Mouse (Mus musculus): ENCODE data around the gene Tmem156.

The Tmem156 gene

DNA sequence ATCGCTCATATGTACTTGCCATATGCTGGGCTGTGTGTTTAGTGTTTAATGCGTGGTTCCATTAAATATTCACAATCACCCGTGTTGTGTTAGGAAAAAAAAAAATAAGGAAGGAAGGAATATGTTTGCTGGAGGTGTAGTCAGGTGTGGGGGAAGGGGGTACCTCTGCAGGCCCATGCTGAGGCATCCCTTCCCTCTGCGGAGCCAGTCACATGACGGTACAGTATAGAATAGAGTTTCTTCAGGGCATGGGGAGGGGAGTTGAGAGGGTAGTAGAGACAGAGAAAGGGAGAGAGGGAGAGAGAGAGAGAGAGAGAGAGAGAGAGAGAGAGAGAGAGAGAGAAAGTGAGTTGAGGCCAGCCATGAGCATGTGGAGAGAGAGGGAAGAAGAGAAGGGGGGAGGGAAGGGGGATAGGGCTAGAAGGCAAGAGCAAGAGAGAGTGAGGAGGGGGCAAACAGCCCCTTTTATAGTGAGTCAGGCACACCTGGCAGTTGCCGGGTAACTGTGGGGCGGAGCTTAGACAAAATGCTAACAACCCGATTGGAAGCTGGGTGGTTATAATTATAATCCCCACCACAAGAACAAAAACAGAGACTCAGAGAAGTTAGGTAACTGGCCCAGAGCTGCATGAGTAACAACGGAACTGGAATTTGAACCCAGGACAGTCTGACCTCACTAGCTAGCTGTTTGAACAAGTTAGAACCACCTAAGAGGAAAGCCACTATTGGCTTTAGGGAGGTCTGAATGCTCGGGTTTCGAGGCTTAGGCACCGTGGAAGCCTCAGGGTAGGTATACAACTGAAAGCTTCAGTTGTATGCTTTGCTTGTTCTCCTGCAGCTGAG, 45.3 kb downstream of the Tmem156 start:
- DNase-seq: no peak

- DNase-seq: peak; percentile 69
Observed at GRCm38 (mm10) chr5:65045642-65046370, 46.1 kb downstream of the Tmem156 start.

GRCm38 (mm10) chr5:65043407-65043895, 48.5 kb downstream of the Tmem156 start:
- DNase-seq: no peak

DNA sequence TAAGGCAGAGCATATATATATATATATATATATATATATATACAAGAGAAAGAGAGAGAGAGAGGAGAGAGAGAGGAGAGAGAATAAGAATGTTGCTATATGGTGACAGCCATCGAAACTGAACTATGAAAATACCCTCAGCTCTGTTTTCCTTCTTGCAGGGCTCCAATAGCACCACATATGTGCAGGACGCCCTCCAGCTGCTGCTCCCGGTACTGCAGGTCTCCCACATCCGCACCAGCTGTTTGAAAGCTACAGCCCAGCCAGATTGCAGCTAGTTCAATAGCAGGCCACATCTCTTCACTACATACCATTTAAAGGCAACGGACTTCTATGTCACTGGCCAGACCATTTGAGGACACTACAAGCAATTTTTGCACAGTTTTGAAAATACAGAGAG, 51.5 kb downstream of the Tmem156 start:
- no peak for DNase-seq

- no peak for DNase-seq
Observed at GRCm38 (mm10) chr5:65038811-65039571, 52.9 kb downstream of the Tmem156 start.

- no peak for DNase-seq
Observed at GRCm38 (mm10) chr5:65038305-65038704, 53.6 kb downstream of the Tmem156 start.

GRCm38 (mm10) chr5:65036597-65036996, 55.3 kb downstream of the Tmem156 start:
- no peak for DNase-seq

DNA sequence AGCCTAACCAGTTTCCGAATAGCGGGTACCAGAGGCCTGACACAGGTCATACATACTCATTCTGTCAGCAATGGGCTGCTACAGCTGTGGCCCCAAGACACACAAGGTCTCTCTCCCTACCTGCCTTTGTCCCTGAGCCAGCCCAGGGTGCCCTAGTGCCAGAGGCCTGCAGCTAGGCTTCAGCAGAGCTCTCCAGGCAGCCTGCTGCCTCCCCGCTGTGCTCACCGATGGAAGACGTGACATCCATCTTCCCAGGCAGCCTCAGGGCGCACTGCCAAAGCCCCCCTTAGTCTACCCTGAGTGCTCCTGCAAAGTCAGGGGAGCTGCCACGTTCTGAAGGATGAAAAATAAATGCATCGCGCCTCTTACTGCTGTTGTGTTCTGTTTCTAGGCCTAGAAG, 63.9 kb downstream of the Tmem156 start:
- no peak for DNase-seq

DNA sequence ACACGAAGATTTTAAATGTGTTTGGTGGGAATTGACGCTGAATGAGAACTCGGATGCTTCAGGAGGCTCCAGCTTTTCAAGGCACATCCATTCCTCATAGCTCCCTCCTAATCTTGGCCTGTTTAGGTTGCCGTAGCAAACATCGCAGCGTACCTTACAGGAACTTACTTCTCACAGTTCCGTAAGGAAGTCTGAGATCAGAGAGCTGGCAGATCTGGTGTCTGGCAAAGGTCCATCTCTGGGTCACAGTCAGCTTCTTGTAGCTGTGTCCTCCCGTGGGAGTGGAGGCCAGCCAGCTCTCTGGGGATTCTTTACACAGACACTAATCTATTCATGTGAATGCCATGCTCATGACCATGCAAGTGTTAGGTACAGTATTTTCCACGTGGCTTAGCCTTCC, 65.2 kb downstream of the Tmem156 start:
- DNase-seq: no peak

GRCm38 (mm10) chr5:65025916-65026315, 66.0 kb downstream of the Tmem156 start:
- DNase-seq: no peak

- DNase-seq: no peak
Observed at GRCm38 (mm10) chr5:65024641-65025040, 67.3 kb downstream of the Tmem156 start.

- no peak for DNase-seq
Observed at GRCm38 (mm10) chr5:65022006-65022405, 69.9 kb downstream of the Tmem156 start.

DNA sequence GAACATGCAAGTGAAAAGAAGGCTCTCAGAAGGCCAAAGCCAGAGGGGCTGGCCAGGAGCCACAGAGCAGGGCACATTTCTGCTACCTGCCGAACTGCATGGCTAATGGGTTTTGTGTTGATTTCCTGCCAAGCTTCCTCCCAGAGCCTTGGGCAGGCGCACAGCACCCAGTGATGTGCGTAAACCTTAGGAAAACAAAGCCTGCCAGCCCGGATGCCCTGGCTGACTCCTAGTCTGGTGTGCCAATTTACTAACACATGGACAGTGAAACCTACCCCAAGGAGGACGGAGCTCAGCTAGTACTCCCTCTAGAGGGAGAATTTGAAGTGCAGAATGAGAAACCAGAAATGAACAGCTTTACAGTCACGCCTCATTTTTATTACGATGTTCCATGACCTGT, 72.1 kb downstream of the Tmem156 start:
- peak; percentile 85 for DNase-seq

GRCm38 (mm10) chr5:65019109-65019508, 72.8 kb downstream of the Tmem156 start:
- DNase-seq: no peak

DNA sequence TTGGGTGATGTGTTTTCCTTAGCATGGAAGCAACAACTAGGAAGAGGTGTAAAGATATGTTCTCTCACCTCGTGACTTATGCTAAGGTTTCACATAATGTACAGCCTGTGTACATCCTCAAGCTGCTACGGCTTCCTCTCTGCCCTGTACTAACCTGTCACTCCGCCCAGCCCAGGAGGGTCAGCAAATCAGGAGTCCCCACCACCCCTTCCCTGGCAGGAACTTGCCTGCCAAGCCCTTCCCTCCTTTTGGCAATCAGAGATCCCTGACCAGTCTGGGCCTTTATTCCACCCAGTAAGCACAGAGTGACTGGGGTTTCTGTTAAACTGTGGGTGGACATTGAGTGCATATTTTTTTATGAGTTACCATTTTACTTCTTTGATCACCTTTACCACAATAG, 76.4 kb downstream of the Tmem156 start:
- DNase-seq: no peak

- no peak for DNase-seq
Observed at GRCm38 (mm10) chr5:65011901-65012573, 79.9 kb downstream of the Tmem156 start.

GRCm38 (mm10) chr5:65006011-65006491, 85.9 kb downstream of the Tmem156 start:
- no peak for DNase-seq

DNA sequence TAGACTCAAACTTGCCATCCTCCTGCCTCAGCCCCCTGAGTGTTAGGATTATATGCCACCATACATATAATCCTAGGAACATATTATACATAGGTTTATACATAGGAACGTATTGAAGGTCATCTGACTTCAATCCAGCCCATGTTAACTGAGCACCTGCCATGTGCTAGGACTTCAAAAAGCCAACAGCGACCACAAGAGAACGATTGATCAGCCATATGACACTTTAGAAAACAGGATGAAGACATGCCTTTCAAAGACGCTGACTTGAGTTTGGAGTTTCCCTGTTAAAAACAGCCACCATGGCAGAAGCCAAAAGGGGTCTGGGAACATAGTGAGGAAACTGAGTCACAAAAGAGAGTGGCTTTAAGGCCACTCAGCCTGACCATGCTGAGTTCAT, 86.7 kb downstream of the Tmem156 start:
- no peak for DNase-seq

Measured in cerebellum, adult 11 months (tissue).